Mouse (Mus musculus) heart, postnatal 0 days (tissue): ENCODE measurements at regions not wholly inside any gene's neighbourhood (a gene's known extent, or its start where the extent isn't known, plus 50 kb on each side); places are given as distances from the start of the nearest gene placed in this dataset.

Experiments used
- ATAC-seq: fragments of 200-750 bp; cut with Nextera tagmentation; 2 replicates; pipeline ENCODE4 v1.8.0; 2017; ENCODE audit warnings: low read depth, moderate number of reproducible peaks, moderate library complexity; ENCODE audit not compliant: insufficient read depth
- DNase-seq: peaks from one replicate; pipeline ENCODE4 v3.0.0-alpha.2; 2016; ENCODE audit warnings: low spot score
- H3K27ac ChIP-seq: fragments of 300-500 bp; sonication (generic); 2 replicates; pipeline ENCODE4 v1.5.1; 2014; ENCODE audit warnings: low read depth, mild to moderate bottlenecking
- H3K27me3 ChIP-seq: fragments of 300-500 bp; sonication (generic); 2 replicates; pipeline ENCODE4 v1.6.1; 2014; ENCODE audit warnings: low read length, mixed read lengths; ENCODE audit not compliant: control insufficient read depth, insufficient read depth
- H3K36me3 ChIP-seq: fragments of 300-500 bp; sonication (generic); replicated peaks from 2 replicates; pipeline ENCODE4 v1.6.1; 2014; ENCODE audit warnings: low read length, mixed read lengths; ENCODE audit not compliant: control insufficient read depth, insufficient read depth
- H3K4me1 ChIP-seq: fragments of 300-500 bp; sonication (generic); 2 replicates; pipeline ENCODE4 v1.6.1; 2014; ENCODE audit warnings: antibody characterized with exemption; ENCODE audit not compliant: control insufficient read depth, insufficient read depth
- H3K4me2 ChIP-seq: fragments of 300-500 bp; sonication (generic); 2 replicates; pipeline ENCODE4 v1.6.1; 2014; ENCODE audit warnings: low read depth, mild to moderate bottlenecking, low read length, moderate library complexity
- H3K4me3 ChIP-seq: fragments of 300-500 bp; sonication (generic); 2 replicates; pipeline ENCODE4 v1.5.1; 2014; ENCODE audit warnings: low read depth, low read length
- H3K9ac ChIP-seq: fragments of 300-500 bp; sonication (generic); replicated peaks from 2 replicates; pipeline ENCODE4 v1.6.1; 2014; ENCODE audit warnings: low read depth, low read length, mixed read lengths
- H3K9me3 ChIP-seq: fragments of 300-500 bp; sonication (generic); replicated peaks from 2 replicates; pipeline ENCODE4 v1.6.1; 2016; ENCODE audit warnings: low read length; ENCODE audit not compliant: control insufficient read depth
- CTCF ChIP-seq: IDR thresholded peaks from 2 replicates; pipeline ENCODE4 v1.5.1; 2016; ENCODE audit warnings: antibody characterized with exemption, control low read depth, low read depth
- EP300 ChIP-seq: IDR thresholded peaks from 2 replicates; pipeline ENCODE4 v1.6.1; 2016; ENCODE audit warnings: antibody characterized with exemption, low read depth
- WGBS: fragments of 180-500 bp; shearing (Covaris S2); extraction: QIAGEN DNeasy Blood & Tissue Kit; methylation state at CpG from one replicate; pipeline ENCODE4 v1.1.7; 2014; 5-methylcytosine and 5-hydroxymethylcytosine counted together

- Histone ChIP-seq H3K4me1 (no peaks in the 10 kb centered on the region), H3K27ac (no peak overlapping the region), H3K9ac (no peak overlapping the region), H3K4me3 (no peak overlapping the region), H3K4me2 (no peak overlapping the region), H3K9me3 (no peaks in the 10 kb centered on the region), H3K36me3 (no peaks in the 10 kb centered on the region), H3K27me3 (no peaks in the 10 kb centered on the region)
- TF ChIP-seq EP300 (no peak), CTCF (no peak)
- DNase-seq (no peak), ATAC-seq (no peak)
- 78% methylated on average over 9 of the region's 9 CpGs for whole genome bisulfite sequencing
These were observed 156.0 kb upstream of the Slc24a2 start for GRCm38 (mm10) chr4:87386271-87386670.

DNA sequence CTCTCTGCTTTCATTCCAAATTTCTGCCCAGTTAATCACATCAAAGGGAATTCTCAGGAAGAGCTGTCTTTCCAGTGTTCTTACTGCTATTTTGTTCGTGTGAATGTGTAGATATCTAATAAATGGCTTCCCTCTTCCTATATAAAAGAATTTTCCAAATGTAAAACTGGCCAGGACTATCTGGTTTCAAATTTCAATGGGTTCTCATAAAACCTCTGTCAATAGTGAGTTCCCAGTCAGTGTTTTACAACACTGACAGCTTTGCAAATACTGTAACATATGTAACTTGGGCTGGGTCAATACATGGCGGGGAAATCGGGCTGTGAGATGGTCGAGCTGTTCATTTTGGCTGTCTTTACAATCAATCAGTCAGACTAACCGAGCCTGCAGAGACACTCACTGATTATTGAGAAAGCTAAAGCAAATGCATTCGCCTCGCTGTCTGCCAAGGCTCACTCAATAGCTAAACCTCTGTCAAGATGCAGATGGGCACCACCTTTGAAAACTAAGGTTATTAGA, 155.0 kb upstream of the Slc24a2 start:
- no peak overlapping the region for H3K4me2 ChIP-seq
- no peaks in the 10 kb centered on the region for H3K9me3 ChIP-seq
- no peaks in the 10 kb centered on the region for H3K4me1 ChIP-seq
- H3K27ac ChIP-seq: no peak overlapping the region
- no peak overlapping the region for H3K9ac ChIP-seq
- no peak for TF ChIP-seq EP300
- no peak for TF ChIP-seq CTCF
- no peaks in the 10 kb centered on the region for H3K27me3 ChIP-seq
- H3K36me3 ChIP-seq: no peaks in the 10 kb centered on the region
- H3K4me3 ChIP-seq: no peak overlapping the region
- 71% methylated on average over 7 of the region's 7 CpGs for WGBS
- ATAC-seq (no peak), DNase-seq (no peak)

DNA sequence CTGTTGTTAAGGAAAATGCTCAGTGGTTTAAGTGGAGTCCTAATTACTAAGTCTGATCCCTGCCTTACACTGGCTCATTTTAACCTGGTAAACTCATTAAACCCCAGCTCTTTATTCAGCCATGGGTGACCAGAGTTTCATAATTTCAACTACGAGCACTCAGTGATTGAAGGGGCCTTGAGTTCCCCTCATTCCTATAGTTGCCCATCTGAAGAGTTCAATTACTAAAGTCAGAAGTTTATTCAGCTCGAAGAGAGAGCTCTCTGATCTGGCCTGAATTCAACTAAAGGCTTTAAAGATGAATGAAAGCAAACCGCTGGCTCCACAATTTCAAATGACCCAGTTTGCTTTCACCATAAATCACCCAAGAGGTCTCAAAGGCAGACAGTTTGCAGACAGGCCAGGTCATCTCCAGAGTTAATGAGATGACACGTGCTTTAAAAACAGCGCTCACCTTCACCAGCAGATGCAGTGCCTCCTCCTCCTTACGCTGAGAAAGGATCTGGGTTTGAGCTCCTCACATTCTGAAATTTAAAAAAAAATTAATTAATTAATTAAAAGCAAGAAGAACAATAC, 154.3 kb upstream of the Slc24a2 start:
- H3K9me3 ChIP-seq: no peaks in the 10 kb centered on the region
- no peak for ATAC-seq
- no peaks in the 10 kb centered on the region for H3K27me3 ChIP-seq
- no peak for DNase-seq
- H3K27ac ChIP-seq: no peak overlapping the region
- H3K36me3 ChIP-seq: no peaks in the 10 kb centered on the region
- H3K4me2 ChIP-seq: no peak overlapping the region
- TF ChIP-seq CTCF (no peak), EP300 (no peak)
- H3K4me1 ChIP-seq: no peaks in the 10 kb centered on the region
- no peak overlapping the region for H3K4me3 ChIP-seq
- 70% methylated on average over 6 of the region's 6 CpGs for WGBS
- H3K9ac ChIP-seq: no peak overlapping the region

- no peaks in the 10 kb centered on the region for H3K9me3 ChIP-seq
- H3K36me3 ChIP-seq: no peaks in the 10 kb centered on the region
- 55% methylated on average over 5 of the region's 5 CpGs for WGBS
- ATAC-seq (no peak), DNase-seq (no peak)
- H3K27me3 ChIP-seq: no peaks in the 10 kb centered on the region
- no peak overlapping the region for H3K27ac ChIP-seq
- TF ChIP-seq CTCF: no peak
- TF ChIP-seq EP300: no peak
- no peak overlapping the region for H3K9ac ChIP-seq
- no peak overlapping the region for H3K4me3 ChIP-seq
- H3K4me2 ChIP-seq: no peak overlapping the region
- H3K4me1 ChIP-seq: no peaks in the 10 kb centered on the region
These were observed 150.4 kb upstream of the Slc24a2 start for GRCm38 (mm10) chr4:87380716-87381115.

- Histone ChIP-seq H3K9me3 (no peaks in the 10 kb centered on the region), H3K9ac (no peak overlapping the region), H3K36me3 (no peaks in the 10 kb centered on the region), H3K4me3 (no peak overlapping the region), H3K27me3 (no peaks in the 10 kb centered on the region), H3K4me2 (no peak overlapping the region), H3K4me1 (no peaks in the 10 kb centered on the region), H3K27ac (no peak overlapping the region)
- WGBS: 60% methylated on average over 4 of the region's 4 CpGs
- DNase-seq (no peak), ATAC-seq (no peak)
- no peak for TF ChIP-seq EP300
- TF ChIP-seq CTCF: no peak
These were observed 149.4 kb upstream of the Slc24a2 start for GRCm38 (mm10) chr4:87379516-87380173.

- no peak for ATAC-seq
- no peaks in the 10 kb centered on the region for H3K4me1 ChIP-seq
- H3K27ac ChIP-seq: no peak overlapping the region
- TF ChIP-seq CTCF: no peak
- TF ChIP-seq EP300: no peak
- H3K4me3 ChIP-seq: no peak overlapping the region
- H3K9ac ChIP-seq: no peak overlapping the region
- no peak overlapping the region for H3K4me2 ChIP-seq
- WGBS: 75% methylated on average over 7 of the region's 7 CpGs
- no peaks in the 10 kb centered on the region for H3K9me3 ChIP-seq
- no peaks in the 10 kb centered on the region for H3K27me3 ChIP-seq
- DNase-seq: no peak
- H3K36me3 ChIP-seq: no peaks in the 10 kb centered on the region
These were observed 141.7 kb upstream of the Slc24a2 start for GRCm38 (mm10) chr4:87371960-87372359.
